Mouse (Mus musculus) MN1 (cell line): ENCODE measurements at regions not wholly inside any gene's neighbourhood (a gene's known extent, or its start where the extent isn't known, plus 50 kb on each side); places are given as distances from the start of the nearest gene placed in this dataset.

Experiments used
- DNase-seq: peaks from one replicate; pipeline ENCODE4 v3.0.0-alpha.2; 2016; ENCODE audit warnings: low spot score

- peak; percentile 36 for DNase-seq
Measured at GRCm38 (mm10) chr4:125354742-125355141, 135.8 kb upstream of the Grik3 start.

GRCm38 (mm10) chr4:125350056-125350455, 140.4 kb upstream of the Grik3 start:
- no peak for DNase-seq

GRCm38 (mm10) chr4:125339056-125339455, 151.4 kb upstream of the Grik3 start:
- DNase-seq: no peak

GRCm38 (mm10) chr4:125328806-125329205, 161.7 kb upstream of the Grik3 start:
- no peak for DNase-seq

GRCm38 (mm10) chr4:125324495-125324894, 166.0 kb upstream of the Grik3 start:
- no peak for DNase-seq

- DNase-seq: no peak
Measured at GRCm38 (mm10) chr4:125319343-125319742, 171.2 kb upstream of the Grik3 start.

- no peak for DNase-seq
Measured at GRCm38 (mm10) chr4:125318293-125318692, 172.2 kb upstream of the Grik3 start.

- no peak for DNase-seq
Measured at GRCm38 (mm10) chr4:125316876-125317275, 173.6 kb upstream of the Grik3 start.

GRCm38 (mm10) chr4:125315818-125316217, 174.7 kb upstream of the Grik3 start:
- peak; percentile 36 for DNase-seq

GRCm38 (mm10) chr4:125313892-125314291, 176.6 kb upstream of the Grik3 start:
- no peak for DNase-seq

- no peak for DNase-seq
Measured at GRCm38 (mm10) chr4:125313252-125313651, 177.2 kb upstream of the Grik3 start.

- no peak for DNase-seq
Measured at GRCm38 (mm10) chr4:125308171-125308570, 180.5 kb upstream of the Zc3h12a start.

- no peak for DNase-seq
Measured at GRCm38 (mm10) chr4:125305766-125306165, 178.1 kb upstream of the Zc3h12a start.

GRCm38 (mm10) chr4:125302660-125303059, 175.0 kb upstream of the Zc3h12a start:
- DNase-seq: no peak

- DNase-seq: no peak
Measured at GRCm38 (mm10) chr4:125300503-125301457, 173.1 kb upstream of the Zc3h12a start.

- DNase-seq: no peak
Measured at GRCm38 (mm10) chr4:125290761-125291160, 163.1 kb upstream of the Zc3h12a start.

- DNase-seq: no peak
Measured at GRCm38 (mm10) chr4:125289709-125290108, 162.1 kb upstream of the Zc3h12a start.

GRCm38 (mm10) chr4:125289031-125289449, 161.4 kb upstream of the Zc3h12a start:
- peak; percentile 14 for DNase-seq

- DNase-seq: no peak
Measured at GRCm38 (mm10) chr4:125282974-125283319, 155.3 kb upstream of the Zc3h12a start.

- peak; percentile 95 for DNase-seq
Measured at GRCm38 (mm10) chr4:125282154-125282973, 154.7 kb upstream of the Zc3h12a start.

- DNase-seq: no peak
Measured at GRCm38 (mm10) chr4:125279165-125279564, 151.5 kb upstream of the Zc3h12a start.

GRCm38 (mm10) chr4:125276861-125277260, 149.2 kb upstream of the Zc3h12a start:
- DNase-seq: no peak

- peak; percentile 53 for DNase-seq
Measured at GRCm38 (mm10) chr4:125275259-125275658, 147.6 kb upstream of the Zc3h12a start.
